8 mouse cellular contexts compared by ENCODE assay signal in the genomic region with DNA sequence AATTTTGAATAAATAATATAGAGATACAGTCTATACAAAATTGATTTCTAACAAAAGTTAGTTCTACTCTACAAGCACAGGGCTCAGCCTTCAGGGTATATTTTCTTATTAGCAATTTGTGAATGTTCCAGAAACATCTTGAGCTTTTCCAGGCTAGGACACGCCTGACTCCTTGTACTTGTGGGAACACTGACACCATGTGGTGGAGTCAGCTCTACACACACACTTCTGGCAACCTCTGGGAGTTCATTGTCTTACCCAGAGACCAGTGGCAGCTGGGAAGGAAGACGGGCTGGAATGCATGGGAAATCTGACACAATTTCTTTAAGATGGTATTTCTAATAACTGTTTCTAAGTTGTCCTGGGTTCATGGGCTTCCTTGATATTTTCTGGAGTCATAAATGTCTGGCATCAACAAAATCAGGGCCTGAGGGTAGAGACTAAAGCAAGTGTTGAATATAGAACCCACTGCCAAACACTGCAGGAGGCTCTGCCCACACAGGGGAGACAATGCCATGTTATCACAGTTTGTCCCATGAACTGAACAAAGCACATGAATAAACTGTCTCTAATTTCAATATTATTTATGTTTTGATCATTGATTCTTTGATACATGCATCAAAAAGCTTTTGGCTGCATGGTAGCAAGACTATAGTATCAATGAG.
DNase-seq lines count a peak whose midpoint lies in the region; ATAC-seq and TF ChIP-seq lines count a peak whose summit lies in the region.

No protein-coding gene starts in this region.

- H3K4me1 ChIP-seq in ES-Bruce4 (ENCODE audit: control insufficient read depth, insufficient read depth, low read length) = no peaks in the 10 kb centered on the region
- no peaks in the 10 kb centered on the region for H3K4me1 ChIP-seq in hindbrain, embryonic 14.5 days (replicated peaks; ENCODE audit: control insufficient read depth, insufficient read depth, low read length)

- H3K27me3 ChIP-seq in ES-Bruce4 (ENCODE audit: control insufficient read depth, insufficient read depth, low read length, poor library complexity, severe bottlenecking) = no peaks in the 10 kb centered on the region
- H3K27me3 ChIP-seq in hindbrain, embryonic 14.5 days (ENCODE audit: control insufficient read depth, insufficient read depth, low read length) = no peaks in the 10 kb centered on the region

- peak; percentile 90 for DNase-seq in brain, adult 2 months (ENCODE audit: low read depth, low spot score)
- peak; percentile 51 for DNase-seq in gastrocnemius, adult 18-20 months (ENCODE audit: low spot score)
- DNase-seq in hindbrain, embryonic 14.5 days (ENCODE audit: low spot score) = peak; percentile 78
- DNase-seq in layer of hippocampus, postnatal 10 days (ENCODE audit: low spot score in 2 of 2) = peak; percentile 45 to 58
- peak; percentile 69 for DNase-seq in skeletal muscle tissue, adult 2 months (ENCODE audit: low read depth, low spot score)
- DNase-seq in natural killer cell, adult 2 months (ENCODE audit: low spot score in 2 of 2) = no peak

- no peak for TF ChIP-seq POLR2A in ES-Bruce4 (IDR thresholded peaks at IDR 0.05; ENCODE audit: insufficient read depth, low read length)

- H3K9me3 ChIP-seq in ES-Bruce4 (replicated peaks; ENCODE audit: control insufficient read depth, insufficient read depth, low read length, poor library complexity, severe bottlenecking) = no peaks in the 10 kb centered on the region
- no peaks in the 10 kb centered on the region for H3K9me3 ChIP-seq in hindbrain, embryonic 14.5 days (ENCODE audit: control insufficient read depth, low read length)

- peak; percentile 37 for TF ChIP-seq CTCF in ES-Bruce4 (IDR thresholded peaks at IDR 0.05; ENCODE audit: low read depth, low read length)

- H3K4me2 ChIP-seq in hindbrain, embryonic 14.5 days (replicated peaks) = no peak overlapping the region

- H3K27ac ChIP-seq in ES-Bruce4 (ENCODE audit: insufficient read depth, low read length) = no peak overlapping the region
- H3K27ac ChIP-seq in hindbrain, embryonic 14.5 days = no peak overlapping the region

- H3K36me3 ChIP-seq in ES-Bruce4 (ENCODE audit: control insufficient read depth, insufficient read depth, low read length, poor library complexity, severe bottlenecking) = peaks cover 6% of the 10 kb centered on the region
- no peaks in the 10 kb centered on the region for H3K36me3 ChIP-seq in hindbrain, embryonic 14.5 days (replicated peaks; ENCODE audit: control insufficient read depth, insufficient read depth)

- WGBS in hindbrain, embryonic 14.5 days = 17% methylated on average over 2 of the region's 2 CpGs

- TF ChIP-seq EP300 in ES-Bruce4 (IDR thresholded peaks at IDR 0.05; ENCODE audit: insufficient read depth, low read depth, low read length) = no peak

- ATAC-seq in hindbrain, embryonic 14.5 days (ENCODE audit: low FRiP score) = peak; percentile 93
- 0 out of 2 replicates have a peak, but pooled peaks have one; percentile 44 for ATAC-seq in megakaryocyte progenitor cell, adult 5-6 weeks (replicated peaks; ENCODE audit: poor library complexity)

- H3K4me3 ChIP-seq in ES-Bruce4 (ENCODE audit: low read depth, low read length) = no peak overlapping the region
- H3K4me3 ChIP-seq in hindbrain, embryonic 14.5 days (replicated peaks; ENCODE audit: low read length) = no peak overlapping the region

- H3K9ac ChIP-seq in ES-Bruce4 (ENCODE audit: low read depth, poor library complexity, severe bottlenecking) = no peak overlapping the region
- H3K9ac ChIP-seq in hindbrain, embryonic 14.5 days = no peak overlapping the region

Comparison
In these comparisons a context has a peak if more than half of its experiments do, and no peak if none do; other contexts are left out.
1. DNase-seq: peak in brain, adult 2 months (single experiment), gastrocnemius, adult 18-20 months (single experiment), hindbrain, embryonic 14.5 days (single experiment), layer of hippocampus, postnatal 10 days (2 of 2) and skeletal muscle tissue, adult 2 months (single experiment); none in natural killer cell, adult 2 months (0 of 2).